Mouse (Mus musculus): ENCODE data around the gene Ccdc63. TPM values are rescaled to one million over a fixed set of nuclear protein-coding genes. Genes with fewer than 3 reads are reported as not detected.
A peak's percentile ranks its signal among the peaks of the same experiment; 100 is the strongest.
"Not testable (repeated sequence)": the region's sequence is repeated elsewhere in the genome, so short reads cannot be mapped to it uniquely, and the experiment has no call there.

Gene Ccdc63
- polyA plus RNA-seq, 1 experiment from 2014 or later, result 1.1 TPM

DNA sequence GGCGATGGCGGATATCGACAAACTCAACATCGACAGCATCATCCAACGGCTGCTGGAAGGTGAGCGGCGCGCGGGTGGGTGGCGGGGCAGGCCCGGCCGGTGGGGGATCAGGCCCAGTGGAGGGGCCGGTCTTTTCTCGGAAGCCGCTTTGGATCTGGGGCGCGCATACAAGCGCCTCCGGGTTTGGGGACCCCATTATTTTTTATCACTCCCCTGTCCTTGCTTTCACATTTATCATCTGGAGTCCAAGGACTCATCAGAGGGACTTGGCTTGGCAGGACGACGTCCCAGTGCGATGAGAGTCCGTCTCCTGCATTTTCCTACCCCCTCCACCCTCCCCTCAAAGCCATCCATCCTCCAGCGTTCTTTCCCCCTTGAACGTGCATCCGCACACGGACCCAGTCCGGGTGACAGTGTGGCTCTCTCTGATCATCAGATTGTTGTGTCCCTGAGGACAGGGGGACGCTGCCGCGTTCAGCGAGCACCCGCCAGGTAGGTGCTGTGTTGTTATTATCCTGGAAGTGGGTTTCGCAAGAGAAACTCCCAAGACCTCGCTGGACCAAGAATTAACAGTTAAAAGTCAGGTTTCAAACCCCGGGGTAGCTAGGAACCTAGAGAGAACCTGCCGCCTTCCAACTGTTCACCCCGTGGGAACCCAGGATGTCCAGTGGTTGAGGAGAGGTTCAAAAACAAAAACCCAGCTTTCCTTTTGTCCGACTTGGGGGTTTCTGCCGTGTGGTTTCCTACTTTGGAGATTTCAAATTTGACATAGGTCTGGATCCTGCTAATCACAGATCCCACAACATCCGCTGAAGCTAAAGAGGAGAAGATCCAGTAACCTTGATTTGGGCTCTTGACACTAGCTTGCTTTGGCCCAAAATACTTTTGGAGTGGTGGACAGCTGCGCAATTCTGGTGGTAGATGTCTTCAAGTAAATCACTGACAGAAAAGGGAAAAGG is 18.2 kb upstream of the Ccdc63 start:
- H3K27ac ChIP-seq, result peak overlapping the region; percentile 79
- H3K4me3 ChIP-seq (ENCODE audit: inconsistent target), result peak overlapping the region; percentile 96
- under 1% methylated on average over 38 of the region's 42 CpGs for whole genome bisulfite sequencing (ENCODE audit: missing documents)
- H3K79me2 ChIP-seq (ENCODE audit: inconsistent target), result peaks cover 55% of the 10 kb centered on the region
- 0 out of 2 replicates have a peak, but pooled peaks cover 1% of the 10 kb centered on the region for H3K36me3 ChIP-seq (ENCODE audit: inconsistent target)

DNA sequence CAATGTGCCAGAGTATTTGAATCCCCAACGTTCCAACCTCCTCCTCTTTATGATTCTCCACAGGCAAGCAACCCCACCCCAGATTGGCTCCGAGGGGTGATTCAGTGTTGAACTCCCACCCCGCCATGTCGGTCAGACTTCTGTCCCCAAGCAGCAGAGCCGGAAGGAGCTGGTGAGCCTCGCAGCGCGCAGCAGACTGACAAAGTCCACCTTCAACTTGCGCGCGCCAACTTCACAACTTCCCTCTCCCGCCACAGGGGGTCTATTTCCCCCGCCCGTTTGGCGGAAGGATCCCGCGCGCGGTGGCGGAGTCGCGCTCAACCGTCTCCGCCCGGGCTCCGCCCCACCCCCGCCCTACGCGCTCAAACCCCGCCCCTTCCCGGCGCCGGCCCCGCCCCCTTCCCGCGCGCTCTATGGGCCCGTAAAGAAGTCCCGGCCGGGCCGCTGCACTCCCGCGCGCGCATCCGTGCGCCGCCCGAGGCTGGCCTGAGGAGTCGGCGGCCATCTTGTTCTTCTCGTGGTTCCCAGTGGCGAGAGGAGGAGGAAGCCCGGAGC is 17.3 kb upstream of the Ccdc63 start, which contains the start of gene Ppp1cc:
Gene Ppp1cc, plus strand, starts transcription at position 452 of the 555 bp plus-strand sequence.
- H3K79me2 ChIP-seq (ENCODE audit: inconsistent target), result peaks cover 45% of the 10 kb centered on the region
- H3K36me3 ChIP-seq (ENCODE audit: inconsistent target), result no peaks in the 10 kb centered on the region
- peak within 1 kb of the TSS; percentile 79 for H3K27ac ChIP-seq
- WGBS (ENCODE audit: missing documents), result under 1% methylated on average over 27 of the region's 54 CpGs
- peak within 1 kb of the TSS; percentile 96 for H3K4me3 ChIP-seq (ENCODE audit: inconsistent target)

DNA sequence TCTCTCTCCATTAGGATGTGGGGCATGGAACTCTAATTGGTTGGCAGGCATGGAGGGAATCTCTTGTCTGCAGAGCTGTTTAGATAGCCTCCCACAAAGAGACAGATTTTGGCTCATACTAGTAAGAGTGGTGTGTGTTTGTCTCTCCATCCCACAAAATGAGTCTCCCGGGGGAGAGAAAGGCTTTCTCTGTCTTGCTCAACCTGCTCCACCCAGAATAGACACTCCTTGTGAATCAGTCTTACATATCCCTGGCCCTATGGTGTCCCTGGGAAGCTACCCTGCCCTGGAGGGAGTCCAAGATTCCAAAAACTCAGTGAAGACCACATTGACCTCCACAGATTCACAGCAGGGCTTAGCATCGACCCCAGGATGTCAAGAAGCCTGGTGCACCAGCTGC is 15.9 kb upstream of the Ccdc63 start:
- H3K27ac ChIP-seq, result no peak overlapping the region
- 88% methylated on average over 1 of the region's 2 CpGs for WGBS (ENCODE audit: missing documents)
- no peaks in the 10 kb centered on the region for H3K36me3 ChIP-seq (ENCODE audit: inconsistent target)
- H3K4me3 ChIP-seq (ENCODE audit: inconsistent target), result no peak overlapping the region
- H3K79me2 ChIP-seq (ENCODE audit: inconsistent target), result peaks cover 31% of the 10 kb centered on the region

DNA sequence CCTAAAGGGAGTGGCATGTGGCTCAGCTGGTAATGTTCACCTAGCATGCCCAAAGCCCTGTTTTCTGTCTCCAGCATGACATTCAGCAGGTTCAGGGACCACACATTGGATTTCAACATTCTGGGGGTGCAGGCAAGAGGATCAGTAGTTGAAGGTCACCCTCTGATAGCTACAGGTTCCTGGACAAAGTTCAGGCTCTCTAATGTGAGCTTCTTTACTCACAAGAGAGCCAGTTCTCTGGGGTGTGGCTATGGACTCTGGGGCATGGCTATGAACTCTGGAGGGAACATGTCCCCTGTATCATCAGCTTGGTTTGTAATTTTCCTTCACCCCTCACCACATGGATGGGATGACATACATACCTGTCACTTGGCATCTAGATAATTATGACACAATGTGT is 15.0 kb upstream of the Ccdc63 start:
- no peak overlapping the region for H3K27ac ChIP-seq
- H3K79me2 ChIP-seq (ENCODE audit: inconsistent target), result peaks cover 23% of the 10 kb centered on the region
- no peaks in the 10 kb centered on the region for H3K36me3 ChIP-seq (ENCODE audit: inconsistent target)
- H3K4me3 ChIP-seq (ENCODE audit: inconsistent target), result no peak overlapping the region

DNA sequence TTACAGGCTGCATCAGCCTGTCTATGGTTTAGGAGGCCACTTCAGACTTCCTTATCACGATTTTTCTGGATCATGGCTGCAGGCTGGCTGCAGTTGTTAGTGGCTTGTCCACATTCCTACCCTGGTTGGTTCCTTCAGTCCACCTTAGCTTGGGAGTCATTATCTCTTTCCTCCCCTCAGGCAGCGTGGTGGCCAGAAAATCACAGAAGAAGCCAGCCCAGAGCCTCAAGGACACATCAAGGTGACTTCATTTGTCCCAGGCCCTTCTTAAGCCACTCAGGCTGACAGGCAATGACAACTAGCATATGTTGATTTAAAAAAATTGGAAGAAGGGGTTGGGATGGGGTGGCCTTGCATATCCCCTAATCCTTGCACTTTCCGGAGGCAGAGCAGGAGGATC is 14.2 kb upstream of the Ccdc63 start:
- no peak overlapping the region for H3K27ac ChIP-seq
- 66% methylated on average over 3 of the region's 3 CpGs for WGBS (ENCODE audit: missing documents)

DNA sequence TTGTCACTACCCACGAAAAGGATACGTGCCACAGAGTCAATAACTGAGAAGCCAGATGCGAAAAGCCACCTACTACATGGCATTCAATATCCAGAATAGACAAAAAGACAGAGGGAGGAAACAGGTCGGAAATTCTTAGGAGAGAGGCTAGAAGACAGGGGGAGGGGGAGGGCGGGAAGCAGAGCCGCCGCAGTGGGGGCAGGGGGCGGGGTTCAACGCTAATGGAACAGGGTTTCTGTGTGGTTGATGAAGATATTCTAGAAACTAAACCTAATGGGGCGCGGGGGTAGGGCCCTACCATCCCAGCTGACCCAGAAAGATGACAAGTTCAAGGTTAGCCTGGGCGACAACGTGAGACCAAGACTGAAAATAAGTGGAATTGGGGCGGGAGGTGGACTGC is 13.4 kb upstream of the Ccdc63 start:
- Histone ChIP-seq H3K27ac (no peak overlapping the region), H3K4me3 (ENCODE audit: inconsistent target) (no peak overlapping the region), H3K36me3 (ENCODE audit: inconsistent target) (no peaks in the 10 kb centered on the region), H3K79me2 (ENCODE audit: inconsistent target) (peaks cover 6% of the 10 kb centered on the region)
- 53% methylated on average over 9 of the region's 14 CpGs for WGBS (ENCODE audit: missing documents)

More for the DNA sequence above, 14.2 kb upstream of the Ccdc63 start:
- Histone ChIP-seq H3K4me3 (ENCODE audit: inconsistent target) (no peak overlapping the region), H3K79me2 (ENCODE audit: inconsistent target) (peaks cover 14% of the 10 kb centered on the region), H3K36me3 (ENCODE audit: inconsistent target) (no peaks in the 10 kb centered on the region)

DNA sequence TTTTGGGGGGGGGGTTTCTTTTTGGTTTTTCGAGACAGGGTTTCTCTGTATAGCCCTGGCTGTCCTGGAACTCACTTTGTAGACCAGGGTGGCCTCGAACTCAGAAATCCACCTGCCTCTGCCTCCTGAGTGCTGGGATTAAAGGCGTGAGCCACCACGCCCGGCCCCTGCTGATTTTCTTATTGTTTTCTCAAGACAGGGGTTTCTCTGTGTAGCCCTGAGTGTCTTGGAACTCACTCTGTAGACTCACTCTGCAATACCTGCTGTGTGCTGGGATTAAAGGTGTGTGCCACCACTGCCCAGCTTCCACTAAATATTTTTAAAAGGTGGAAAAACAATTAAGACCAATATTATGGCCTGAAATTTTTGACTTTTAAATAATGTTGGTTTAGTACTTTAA is 11.9 kb upstream of the Ccdc63 start:
- H3K4me3 ChIP-seq (ENCODE audit: inconsistent target); H3K27ac ChIP-seq; H3K36me3 ChIP-seq (ENCODE audit: inconsistent target); H3K79me2 ChIP-seq (ENCODE audit: inconsistent target): not testable (repeated sequence)
- WGBS (ENCODE audit: missing documents), result 85% methylated on average over 4 of the region's 5 CpGs

DNA sequence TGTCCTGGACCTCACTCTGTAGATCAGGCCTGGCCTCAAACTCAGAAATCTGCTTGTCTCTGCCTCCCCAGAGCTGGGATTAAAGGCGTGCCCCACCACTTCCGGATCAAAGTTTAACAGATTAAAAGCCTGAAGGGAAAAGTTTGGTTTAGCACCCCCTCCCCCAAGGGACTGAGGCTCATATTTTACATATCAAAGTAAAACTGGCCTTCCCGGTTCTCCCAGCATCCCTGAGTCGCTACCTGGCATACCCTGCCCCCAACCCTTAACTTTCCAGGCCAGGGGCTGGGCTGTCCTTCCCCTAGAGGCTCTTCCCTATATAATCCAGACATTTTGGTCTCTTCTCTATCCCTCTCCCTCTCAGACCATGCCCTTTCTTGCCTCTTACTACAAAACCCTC is 8.6 kb upstream of the Ccdc63 start:
- no peak overlapping the region for H3K27ac ChIP-seq
- 93% methylated on average over 3 of the region's 4 CpGs for WGBS (ENCODE audit: missing documents)
- no peaks in the 10 kb centered on the region for H3K79me2 ChIP-seq (ENCODE audit: inconsistent target)
- no peaks in the 10 kb centered on the region for H3K36me3 ChIP-seq (ENCODE audit: inconsistent target)
- H3K4me3 ChIP-seq (ENCODE audit: inconsistent target), result no peak overlapping the region

DNA sequence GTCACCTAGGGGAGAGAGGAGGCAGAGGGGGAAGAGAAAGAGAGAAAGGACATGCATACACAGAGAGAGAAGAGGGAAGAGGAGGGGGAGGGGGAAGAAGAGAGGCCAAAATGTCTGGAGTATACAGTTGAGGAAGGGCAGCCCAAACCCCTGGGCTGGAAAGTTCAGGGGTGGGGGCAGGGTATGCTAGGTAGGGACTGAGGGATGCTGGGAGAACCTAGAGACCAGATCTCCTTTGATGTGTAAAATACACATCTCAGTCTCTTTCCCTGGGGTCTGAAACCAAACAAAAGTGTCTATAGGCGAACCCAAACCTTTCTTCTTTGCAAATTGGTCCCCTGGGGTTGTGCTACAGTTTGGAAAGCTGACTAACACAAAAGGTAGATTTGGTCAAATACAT is 7.5 kb upstream of the Ccdc63 start:
- 92% methylated on average over 1 of the region's 1 CpGs for WGBS (ENCODE audit: missing documents)
- Histone ChIP-seq H3K27ac (no peak overlapping the region), H3K79me2 (ENCODE audit: inconsistent target) (peaks cover 8% of the 10 kb centered on the region; the same call in 1 of the 2 replicates), H3K4me3 (ENCODE audit: inconsistent target) (no peak overlapping the region), H3K36me3 (ENCODE audit: inconsistent target) (no peaks in the 10 kb centered on the region)

DNA sequence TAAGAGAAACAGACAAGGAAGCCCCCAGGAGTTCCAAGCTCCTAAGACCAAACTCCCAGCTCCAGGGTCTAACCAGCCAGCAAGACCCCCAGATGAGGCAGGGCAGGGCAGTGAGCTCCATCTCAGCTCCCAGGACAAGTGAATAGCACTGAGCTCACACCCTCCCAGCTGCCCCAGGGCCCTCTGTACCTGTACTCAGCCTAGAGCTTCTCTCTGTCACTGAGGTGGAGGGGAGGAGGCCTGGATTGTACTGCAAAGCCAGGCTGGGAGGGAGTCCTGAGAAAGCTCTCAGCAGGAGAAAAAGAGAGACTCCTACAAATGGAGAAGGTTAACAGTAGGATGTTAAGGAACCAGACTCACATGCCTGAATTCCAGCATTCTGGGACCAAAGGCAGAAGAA is 6.0 kb upstream of the Ccdc63 start:
- Histone ChIP-seq H3K36me3 (ENCODE audit: inconsistent target) (no peaks in the 10 kb centered on the region), H3K79me2 (ENCODE audit: inconsistent target) (peaks cover 8% of the 10 kb centered on the region; the same call in 1 of the 2 replicates), H3K27ac (peak overlapping the region; percentile 98), H3K4me3 (ENCODE audit: inconsistent target) (no peak overlapping the region)

DNA sequence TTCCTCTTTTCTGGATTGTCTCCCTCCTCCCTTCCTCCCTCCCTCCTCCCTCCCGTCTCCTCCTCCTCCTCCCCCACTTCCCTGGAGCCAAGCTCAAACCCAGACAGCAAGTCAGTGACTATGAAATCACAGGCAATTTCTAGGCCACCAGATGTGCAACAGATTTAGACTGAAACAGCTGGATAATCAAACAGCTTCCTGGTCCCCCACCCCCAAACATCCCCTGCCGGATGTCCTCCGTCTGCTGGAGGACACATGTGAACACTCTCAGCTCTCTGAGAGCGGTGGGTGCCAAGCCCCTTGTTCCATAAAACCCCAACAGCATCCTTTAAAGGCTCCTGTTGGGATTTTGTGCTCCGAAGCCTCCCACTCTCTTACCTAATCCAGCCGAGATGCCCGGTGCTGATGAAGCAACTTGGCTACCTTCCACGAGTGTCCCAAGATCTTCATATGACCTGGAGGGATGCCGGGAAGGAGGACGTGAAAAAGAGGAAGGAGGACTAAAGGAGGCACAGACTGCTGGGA is 5.5 kb upstream of the Ccdc63 start:
- 5% methylated on average over 9 of the region's 10 CpGs for WGBS (ENCODE audit: missing documents)
- peak overlapping the region; percentile 98 for H3K27ac ChIP-seq
- peaks cover 8% of the 10 kb centered on the region; the same call in 1 of the 2 replicates for H3K79me2 ChIP-seq (ENCODE audit: inconsistent target)
- no peaks in the 10 kb centered on the region for H3K36me3 ChIP-seq (ENCODE audit: inconsistent target)
- no peak overlapping the region for H3K4me3 ChIP-seq (ENCODE audit: inconsistent target)

DNA sequence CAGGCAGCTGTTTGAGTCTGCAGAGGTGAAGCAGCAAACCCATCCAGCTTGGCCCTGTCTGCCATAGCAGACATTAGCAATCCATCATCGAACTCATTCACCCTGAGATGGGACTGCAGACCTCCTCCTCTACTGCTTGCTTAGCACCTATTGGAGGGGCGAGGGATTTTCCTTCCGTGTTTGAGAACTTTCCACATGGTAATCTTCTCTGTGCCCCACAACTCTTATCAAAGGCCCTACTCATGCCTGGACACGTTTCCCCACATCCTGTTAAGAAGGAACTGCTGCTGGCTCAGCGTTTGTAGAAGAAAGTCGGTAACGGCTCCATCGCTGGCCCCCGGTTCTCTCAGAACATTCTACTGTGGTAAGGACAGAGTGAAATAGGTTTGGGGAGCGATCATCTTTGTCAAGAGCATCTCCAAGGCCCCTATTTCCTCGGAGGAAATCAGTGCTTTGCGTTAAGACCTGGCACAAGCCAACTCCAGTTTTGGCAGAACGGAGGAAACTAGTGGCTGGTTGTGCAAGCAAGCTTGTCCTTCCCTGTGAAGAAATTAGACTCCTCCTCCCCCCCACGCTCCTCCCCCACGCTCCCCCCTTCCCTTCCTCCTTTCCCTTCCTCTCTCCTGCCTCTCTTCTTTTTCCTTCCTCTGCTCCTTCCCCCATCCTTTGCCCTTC is 4.9 kb upstream of the Ccdc63 start:
- WGBS (ENCODE audit: missing documents), result under 1% methylated on average over 13 of the region's 15 CpGs
- Histone ChIP-seq H3K79me2 (ENCODE audit: inconsistent target) (peaks cover 8% of the 10 kb centered on the region; the same call in 1 of the 2 replicates), H3K36me3 (ENCODE audit: inconsistent target) (no peaks in the 10 kb centered on the region), H3K4me3 (ENCODE audit: inconsistent target) (peak overlapping the region; percentile 26; the same call in 1 of the 2 replicates), H3K27ac (peak overlapping the region; percentile 98)

DNA sequence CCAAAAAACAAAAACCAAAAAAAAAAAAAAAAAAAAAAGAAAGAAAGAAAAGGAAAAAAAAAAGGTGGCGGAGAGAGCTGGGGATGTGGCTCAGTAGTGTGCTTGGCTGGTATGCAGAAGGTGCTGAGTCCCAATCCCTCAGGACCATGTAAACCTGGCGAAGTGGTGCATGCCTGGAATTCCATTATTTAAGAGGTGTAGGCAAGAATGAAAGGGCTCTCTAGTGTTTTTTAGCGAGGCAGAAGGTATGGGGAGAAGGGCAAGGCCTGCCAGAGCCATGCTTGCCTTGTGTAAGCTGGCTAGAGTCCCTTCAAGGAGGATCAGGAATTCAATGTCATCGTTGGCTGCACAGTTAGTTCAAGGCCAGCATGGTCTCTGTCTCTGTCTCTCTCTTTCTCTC is 4.2 kb upstream of the Ccdc63 start:
- Histone ChIP-seq H3K79me2 (ENCODE audit: inconsistent target) (peaks cover 8% of the 10 kb centered on the region; the same call in 1 of the 2 replicates), H3K36me3 (ENCODE audit: inconsistent target) (no peaks in the 10 kb centered on the region), H3K4me3 (ENCODE audit: inconsistent target) (peak overlapping the region; percentile 26), H3K27ac (peak overlapping the region; percentile 98)
- 55% methylated on average over 3 of the region's 4 CpGs for WGBS (ENCODE audit: missing documents)

DNA sequence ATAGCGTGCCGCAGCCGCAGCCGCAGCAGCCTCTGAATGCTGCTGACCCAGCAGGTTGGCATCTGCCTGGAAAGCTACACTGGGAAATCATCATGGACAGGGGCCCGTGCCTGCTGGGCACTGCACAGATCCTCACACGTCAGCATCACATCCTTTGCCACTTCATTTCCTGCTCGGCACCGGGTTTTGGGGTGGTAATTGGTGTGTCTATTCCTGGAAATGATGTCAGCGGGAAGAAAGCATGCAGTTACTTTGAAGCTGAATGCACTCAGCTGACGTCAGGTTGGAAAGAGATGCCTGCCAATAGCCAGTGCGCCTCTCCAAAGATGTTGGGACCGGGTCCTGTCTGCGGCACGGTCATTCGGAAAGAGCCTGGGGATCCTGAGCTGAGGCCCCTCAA is 2.9 kb upstream of the Ccdc63 start:
- Histone ChIP-seq H3K79me2 (ENCODE audit: inconsistent target) (peaks cover 8% of the 10 kb centered on the region; the same call in 1 of the 2 replicates), H3K27ac (peak overlapping the region; percentile 98), H3K36me3 (ENCODE audit: inconsistent target) (no peaks in the 10 kb centered on the region), H3K4me3 (ENCODE audit: inconsistent target) (no peak overlapping the region)
- WGBS (ENCODE audit: missing documents), result 70% methylated on average over 11 of the region's 15 CpGs

All from macrophage (primary cell).